Mouse (Mus musculus) urinary bladder, adult 18-20 months (tissue): ENCODE results near the gene Kcna6.

Experiments
- DNase-seq, 2 experiments: peaks; one replicate each; pipeline ENCODE4 v3.0.0; 2022; ENCODE audit warnings: low spot score in 2 of 2, mixed read lengths in 2 of 2

Gene Kcna6

DNA sequence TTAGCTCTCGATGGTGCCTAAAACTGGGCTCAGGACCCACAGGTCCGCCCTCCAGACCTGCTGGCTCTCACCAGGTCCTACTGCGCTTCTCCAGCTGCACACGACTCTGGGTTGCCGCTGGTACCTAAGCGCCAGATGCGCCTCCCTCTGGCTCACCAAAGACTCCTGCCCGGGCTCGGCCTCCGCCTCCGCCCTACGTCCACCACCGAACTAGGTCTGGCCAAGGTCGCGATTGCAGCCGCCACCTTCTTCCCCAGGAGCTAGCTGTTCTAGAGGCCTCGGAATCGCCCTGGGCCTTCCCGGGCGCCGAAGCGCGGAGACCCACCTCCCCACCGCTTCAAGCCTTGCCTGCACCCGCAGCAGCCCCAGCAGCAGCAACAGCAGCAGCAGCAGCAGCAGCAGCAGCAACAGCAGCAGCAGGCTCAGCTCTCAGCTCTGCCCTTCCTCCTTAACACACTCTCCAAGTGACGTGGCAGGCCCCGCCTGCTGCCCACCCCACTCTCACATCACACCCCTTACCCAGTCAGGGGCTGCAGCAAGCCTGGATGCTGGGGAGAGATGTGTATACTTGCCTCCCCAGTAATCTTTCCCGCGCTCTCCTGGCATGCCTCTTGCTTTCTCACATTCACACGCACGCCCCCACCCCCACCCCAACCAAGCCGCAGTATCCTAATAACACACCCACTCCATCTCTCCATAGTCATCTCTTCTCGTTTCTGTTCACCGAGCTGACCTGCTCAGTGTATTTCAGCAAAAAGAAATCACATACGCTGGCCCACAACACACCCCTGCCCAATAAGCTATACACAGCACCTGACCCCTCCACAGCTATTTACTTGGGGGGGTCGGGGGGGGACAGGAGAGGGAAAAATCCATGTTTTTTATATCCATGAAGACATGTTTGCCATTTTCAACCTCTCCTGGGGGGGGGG, at the start of gene Kcna6:
Kcna6 (minus strand) TSS at position 464 of the 932 bp plus-strand sequence.
- DNase-seq, result no peak

DNA sequence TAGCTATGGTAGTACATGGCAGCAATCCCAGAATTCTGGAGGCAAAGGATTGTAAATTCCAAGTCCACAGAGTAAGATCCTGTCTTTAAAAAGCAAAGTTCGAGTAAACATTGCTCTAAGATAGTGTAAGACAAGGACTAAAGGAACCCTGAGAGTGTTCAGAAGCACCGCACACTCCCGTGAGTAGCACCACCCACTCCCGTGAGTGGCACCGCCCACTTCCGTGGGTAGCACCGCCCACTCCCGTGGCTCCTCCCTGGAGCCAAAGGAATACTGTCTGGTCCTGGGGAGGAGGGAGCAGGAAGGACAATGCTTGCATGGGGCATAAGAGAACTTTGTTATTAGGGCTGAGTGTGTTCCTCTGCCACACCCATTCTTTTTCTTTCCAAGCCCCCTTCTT, 48.4 kb upstream of the Kcna6 start:
- DNase-seq, result no peak

DNA sequence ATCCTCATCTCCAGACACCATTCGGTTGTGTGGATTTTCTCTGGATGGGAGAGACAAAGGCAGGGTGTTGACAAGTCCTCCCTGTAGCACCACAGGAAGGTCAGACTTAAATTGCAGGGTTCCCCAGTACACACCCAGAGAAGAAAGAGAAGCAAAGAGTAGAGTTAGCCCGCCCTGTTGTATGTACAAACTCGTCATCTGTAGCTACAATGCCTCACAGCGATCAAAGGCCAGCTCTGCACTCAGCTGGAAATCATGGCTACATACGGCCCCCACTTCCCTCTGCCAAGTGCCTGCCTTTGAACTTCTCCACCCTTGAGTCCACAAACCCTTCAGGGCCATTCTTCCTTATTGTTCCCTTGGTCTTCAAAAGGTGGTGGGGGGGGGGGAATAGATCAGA, 43.7 kb upstream of the Kcna6 start:
- DNase-seq, result no peak

DNA sequence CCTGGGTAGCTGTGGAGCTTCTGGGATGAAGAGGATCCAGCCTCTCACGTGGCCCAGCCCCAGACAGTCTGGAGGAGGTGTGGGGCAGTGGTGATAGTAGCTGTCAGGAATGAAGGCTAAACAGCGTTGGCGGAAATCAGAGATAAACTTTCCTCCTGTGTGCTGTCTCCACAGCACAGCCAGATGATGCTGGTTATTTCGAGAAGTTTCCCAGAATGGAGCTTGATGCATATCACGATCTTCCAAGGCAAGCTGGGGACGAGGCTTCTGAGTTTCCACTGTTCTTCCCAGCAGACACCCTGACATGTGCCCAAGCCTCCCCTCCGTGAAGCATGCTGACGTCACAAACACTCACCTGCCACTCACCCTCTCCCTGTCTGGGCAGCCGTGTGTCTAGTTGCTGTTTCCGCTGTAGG, 43.2 kb upstream of the Kcna6 start:
- DNase-seq, result no peak

DNA sequence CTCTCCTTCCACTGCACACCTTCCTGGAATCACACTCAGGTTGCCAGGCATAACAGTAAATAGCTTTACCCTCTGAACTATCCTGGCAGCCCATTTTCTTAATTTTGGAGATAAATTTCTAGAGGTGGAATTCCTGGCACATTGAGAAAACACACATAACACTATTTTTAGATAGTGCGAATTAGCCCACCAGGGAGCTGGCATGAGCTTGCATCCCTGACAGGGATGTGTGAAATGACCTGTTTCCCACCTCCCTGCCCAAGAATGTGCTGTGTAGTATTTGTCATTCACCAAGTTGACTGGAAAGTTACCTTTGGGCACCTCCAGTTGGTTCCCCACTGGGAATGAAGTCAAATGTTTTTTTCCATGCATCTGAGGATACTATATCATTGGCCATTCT, 42.6 kb upstream of the Kcna6 start:
- no peak for DNase-seq

DNA sequence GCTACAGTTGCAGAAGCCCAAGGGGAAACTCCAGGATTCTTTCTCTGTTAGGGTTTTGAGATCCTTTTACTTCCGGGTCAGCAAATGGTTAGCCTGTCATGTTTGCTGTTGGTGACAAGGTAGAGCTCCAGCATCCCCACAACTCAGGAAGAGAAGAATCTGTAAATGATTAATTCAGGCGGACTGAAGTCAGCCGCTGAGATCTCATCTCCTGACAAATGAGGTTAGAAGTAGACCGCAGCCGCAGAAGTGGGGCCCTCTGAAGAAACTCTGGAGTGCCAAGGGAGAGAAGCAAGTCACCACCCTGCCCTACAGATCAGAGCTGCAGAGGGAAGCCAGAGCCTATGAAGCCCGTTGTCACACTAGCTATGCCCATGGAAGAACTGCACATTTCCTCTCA, 37.4 kb upstream of the Kcna6 start:
- DNase-seq, result no peak

DNA sequence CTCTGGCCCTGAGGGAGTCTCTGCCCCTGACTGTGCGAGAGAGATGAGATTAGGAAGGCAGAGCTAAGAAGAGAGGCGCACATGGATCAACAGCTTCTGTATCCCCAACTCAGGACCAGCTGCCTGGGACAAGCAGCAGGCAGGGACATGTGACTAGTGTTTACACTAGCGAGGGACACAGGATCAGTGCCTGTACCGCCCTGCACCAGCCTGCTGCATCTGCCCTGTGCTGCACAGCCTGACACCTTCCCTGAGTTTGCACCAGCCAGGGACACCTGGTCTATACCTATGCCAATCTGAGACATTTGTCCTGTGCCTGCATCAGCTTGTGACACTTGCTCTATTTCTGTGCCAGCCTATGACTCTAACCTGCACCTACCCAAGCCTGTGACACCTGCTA, 33.4 kb upstream of the Kcna6 start:
- DNase-seq, result no peak

DNA sequence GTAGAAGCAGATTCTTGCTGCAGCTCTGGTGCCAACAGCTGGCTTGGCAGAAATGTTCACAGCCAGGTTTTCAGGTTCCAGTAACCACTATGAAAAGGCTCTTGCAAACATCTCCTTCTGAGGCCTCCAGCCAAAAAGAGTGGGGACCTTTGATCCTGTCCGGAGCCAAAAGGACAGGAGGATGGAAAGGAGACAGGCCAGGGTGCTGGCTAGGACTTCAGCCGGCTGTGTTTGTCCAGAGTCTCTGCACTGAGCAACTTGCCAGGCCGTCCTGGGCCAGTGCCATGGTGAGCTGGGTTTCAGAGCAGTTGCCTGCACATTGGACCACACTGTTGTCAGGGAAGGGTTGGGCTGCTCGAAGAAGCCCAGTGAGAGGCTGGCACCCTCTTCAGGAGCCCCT, 31.9 kb upstream of the Kcna6 start:
- DNase-seq, result no peak

DNA sequence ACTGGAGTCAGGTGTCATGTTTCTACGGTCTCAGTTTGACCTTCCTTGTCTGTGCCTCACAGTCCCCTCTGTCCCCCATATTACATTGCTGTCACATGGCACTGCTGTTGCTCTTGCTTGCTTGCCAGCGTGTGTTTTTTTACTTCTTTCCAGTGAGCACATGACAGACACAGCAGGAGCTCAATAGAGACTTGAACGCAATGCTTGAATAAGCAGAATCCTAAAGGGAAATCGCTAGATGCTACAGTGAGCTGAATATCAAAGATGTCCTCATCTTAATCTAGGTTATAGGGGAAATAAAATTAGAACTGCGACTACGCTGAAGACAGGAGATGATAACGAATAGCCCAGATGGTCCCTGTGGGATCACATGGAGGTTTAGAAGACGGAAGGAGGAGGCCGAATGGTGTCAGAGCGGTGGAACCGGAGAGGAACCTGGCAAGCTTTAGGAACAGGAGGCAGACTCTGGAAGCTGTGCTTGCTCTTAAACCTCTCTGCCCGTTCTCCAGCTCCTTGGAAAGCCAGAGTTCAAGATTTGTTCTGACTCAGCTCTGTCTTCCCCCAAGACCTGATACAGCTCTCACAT, 29.8 kb upstream of the Kcna6 start:
- no peak for DNase-seq

DNA sequence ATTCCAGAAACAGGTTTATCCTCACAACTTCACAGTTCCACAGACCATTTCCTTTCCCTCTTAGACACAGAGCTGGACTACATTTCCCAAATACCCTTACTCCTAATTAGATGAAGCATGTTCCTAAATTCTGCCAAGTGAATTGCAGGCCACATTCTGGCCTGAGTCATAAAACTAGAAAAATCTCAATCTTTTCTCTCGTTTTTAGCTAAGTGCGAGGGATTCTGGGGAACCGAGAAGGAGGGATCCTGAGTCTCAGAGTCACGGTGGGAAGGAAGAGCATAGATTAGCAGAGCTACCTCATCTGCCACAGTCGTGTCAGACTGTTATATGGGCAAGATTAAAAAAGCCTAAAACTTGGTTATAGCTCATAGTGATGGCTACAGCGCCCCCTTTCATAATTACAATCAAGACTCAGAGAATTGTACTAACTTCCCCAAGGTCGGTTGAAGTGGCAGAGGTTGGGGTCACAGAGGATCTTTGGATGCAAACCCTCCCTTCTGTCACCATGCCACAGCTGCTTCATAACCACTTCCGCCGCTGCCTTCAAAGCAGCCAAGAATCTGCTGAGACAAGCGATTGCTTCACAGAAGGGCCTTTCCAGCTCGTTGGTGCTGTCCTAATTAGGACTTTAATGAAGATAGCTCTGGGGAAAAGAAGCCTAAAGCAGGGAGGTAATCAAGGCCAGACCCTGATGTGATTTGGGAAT, 28.6 kb upstream of the Kcna6 start:
- no peak for DNase-seq

DNA sequence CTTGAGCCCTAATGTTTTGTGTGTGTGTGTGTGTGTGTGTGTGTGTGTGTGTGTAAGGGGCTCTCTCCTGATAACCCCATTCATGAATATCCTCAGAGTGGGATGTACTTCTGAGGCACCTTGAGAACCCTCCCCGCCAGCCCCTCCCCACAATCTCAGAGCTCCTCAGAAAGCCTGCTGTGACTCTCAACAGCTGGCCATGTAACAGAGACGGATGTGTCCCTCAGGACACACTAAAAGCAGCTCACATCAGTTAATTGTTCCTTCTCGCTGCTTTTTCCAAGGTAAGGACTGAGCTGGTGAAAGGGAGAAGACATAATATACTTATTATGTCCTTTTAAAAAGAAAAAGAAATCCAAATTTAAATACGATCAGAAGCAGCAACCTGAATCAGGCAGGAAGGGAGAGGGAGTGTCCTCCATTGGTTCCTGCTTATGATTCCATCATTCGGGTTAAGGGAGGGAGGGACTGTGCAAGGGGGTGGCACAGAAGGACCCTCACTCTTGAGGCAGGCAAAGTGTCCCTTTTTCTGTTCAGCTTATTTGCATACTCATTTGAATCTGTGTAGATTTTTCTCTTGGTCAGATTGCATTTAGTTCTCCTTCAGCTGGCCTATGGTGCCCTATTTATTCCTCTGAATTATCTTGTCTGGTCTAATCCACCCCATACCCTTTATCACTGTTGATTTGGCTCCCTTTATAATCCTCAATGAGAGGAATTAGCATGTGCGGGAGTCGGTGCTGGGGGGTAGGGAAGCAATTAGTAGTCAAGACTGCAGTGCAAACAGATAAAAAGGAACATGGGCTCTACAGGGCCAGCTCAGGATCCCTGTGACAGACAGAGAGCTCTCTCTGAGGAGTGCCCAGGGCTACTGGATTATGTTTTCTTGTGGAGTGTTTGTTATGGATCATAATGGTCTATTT, 27.4 kb upstream of the Kcna6 start:
- no peak for DNase-seq

DNA sequence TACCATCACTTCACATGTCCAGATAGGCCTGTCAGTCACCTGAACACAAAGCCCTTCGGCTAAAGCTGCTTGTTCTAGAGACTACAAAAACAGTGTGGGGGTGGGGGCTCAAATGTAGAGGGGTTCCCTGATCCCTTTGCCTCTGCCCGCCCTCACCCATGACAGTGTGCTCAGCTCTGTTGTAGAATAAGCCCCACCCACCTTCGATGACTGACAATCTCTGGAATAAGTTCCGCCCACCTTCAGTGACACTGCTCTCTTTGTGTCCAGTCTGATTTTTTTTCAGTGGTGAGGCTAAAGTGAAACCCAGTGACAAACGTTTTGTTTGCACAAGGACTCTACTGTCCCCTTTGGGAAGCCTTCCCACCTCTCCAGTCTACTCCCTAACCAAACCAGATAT, 26.1 kb upstream of the Kcna6 start:
- DNase-seq, result no peak

DNA sequence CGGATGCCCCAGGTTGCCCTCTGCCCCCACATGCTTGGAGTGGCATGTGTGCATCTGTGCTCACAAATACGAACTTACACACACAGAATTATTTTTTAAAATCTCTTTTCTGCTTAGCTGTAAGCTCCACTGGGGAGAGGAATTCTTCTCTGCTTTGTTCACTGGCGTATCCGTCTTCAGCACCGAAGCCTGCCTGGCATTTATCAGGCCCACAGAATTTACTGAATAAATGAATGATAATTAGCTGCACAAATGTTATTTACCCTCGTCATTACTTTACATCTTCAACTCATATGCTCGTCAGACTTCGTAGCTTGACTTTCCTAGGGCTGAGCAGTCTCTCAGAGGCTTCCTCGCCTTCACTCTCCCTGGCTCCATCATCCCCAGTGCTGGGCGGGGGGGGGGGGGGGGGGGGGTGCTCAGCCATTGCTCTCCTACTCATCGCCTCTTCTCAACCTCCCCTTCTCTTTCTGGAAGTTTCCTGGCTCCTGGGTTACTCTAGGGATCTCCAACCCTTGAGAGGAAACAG, 24.2 kb upstream of the Kcna6 start:
- no peak for DNase-seq

DNA sequence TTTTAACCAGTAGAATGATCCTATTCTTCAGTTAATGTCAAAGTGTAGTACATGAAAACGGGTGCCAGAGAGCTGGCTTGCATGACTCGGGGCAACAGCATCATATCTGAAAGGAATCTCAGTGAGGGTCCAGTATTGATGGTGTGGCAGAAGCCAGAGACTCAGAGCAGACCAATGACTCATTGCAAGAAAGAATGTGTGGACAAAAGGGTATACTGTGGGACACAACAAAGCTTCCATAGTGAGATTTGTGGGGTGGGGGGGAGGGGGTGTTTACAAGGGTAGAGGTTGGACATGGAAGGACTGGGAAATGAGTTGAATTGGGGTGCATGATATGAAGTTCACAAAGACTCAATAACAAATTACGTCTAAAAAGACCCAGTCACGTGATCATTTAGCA, 20.9 kb upstream of the Kcna6 start:
- DNase-seq, result no peak

DNA sequence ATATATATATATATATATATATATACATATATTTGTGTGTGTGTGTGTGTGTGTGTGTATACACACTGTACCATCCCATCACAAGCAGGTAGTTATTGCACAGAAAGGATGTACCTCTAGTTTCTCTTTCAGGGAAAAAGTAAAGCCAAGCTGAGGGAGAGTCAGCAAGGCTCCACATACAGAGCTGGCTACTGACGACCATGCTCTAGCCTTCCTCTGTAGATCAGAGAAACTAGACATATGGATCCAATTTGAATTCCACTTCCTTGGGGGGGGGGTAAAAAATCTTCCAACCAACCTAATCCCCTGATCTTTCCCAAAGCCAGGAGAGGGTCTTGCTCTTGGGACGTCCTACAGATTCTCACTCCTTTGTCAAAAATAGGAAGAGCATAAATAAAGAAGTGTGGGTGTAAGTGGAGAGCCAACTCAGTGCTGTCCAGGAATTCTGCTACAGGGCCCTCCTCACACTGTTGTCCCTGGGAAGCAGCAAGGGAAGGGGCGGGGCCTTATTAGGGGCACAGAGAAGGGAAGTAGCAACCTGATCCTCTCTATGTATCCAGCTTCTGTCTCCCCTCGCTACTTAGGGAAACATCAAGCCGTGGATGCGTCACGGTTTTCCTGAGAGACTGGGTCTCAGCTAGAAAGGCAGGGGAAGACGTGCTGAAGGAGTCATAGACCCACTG, 15.4 kb upstream of the Kcna6 start:
- DNase-seq, result no peak

DNA sequence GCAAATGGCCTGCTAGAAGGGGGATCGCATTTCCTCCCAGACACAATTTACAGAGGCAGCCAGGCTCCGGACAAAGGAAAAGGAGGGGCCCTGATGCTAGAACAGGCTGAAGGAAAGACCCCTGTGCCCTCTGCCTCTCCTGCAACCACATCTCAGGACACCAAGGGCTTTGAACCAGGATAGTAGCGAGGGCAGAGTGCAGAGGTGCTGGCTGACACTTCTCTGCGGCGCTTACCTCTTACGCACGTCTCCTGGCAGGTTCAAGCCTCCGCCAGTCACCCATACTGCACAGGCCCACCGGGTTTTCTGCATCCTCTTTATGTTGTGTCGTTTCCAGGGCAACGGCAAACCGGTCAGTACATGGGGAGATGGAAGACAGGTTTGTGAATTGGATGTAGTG, 12.0 kb upstream of the Kcna6 start:
- no peak for DNase-seq

DNA sequence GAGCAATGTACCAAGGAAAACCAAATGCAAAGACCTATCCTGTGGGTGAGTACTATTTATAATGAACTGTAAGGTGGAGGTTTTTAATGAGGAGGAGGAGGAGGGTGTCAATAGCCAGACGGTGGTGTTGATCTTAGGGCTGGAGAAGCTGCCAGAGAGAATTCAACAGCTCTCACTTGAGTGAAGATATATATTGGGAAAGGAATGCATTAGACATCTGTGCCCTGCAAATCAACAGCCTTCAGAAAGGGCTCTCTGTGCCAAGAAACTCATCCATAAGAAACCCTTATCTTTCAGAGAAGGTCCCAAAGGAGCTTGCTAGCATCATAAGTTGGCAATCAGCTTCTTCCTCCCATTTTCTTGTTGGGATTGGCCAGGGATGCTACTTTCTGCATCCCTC, 5.4 kb upstream of the Kcna6 start:
- DNase-seq, result no peak

DNA sequence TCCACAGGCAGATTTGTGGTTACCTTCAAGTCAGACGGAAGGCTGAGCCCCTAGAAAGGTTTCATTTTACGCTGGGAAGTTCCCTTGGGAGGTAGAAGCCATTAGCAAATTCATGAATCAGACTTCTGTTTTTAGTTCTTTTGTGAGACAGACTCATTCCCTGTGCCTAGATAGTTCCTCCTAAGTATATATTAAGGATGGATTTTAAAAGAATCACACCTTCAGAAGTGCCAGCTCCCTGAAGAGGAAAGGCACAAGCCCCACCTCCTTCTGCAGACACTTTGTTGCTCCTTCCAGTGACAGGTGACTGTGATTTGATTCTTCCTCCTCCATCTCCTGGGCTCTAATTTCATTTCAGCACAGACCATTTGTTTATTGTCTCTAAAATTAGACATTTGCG, 2.1 kb upstream of the Kcna6 start:
- no peak for DNase-seq

DNA sequence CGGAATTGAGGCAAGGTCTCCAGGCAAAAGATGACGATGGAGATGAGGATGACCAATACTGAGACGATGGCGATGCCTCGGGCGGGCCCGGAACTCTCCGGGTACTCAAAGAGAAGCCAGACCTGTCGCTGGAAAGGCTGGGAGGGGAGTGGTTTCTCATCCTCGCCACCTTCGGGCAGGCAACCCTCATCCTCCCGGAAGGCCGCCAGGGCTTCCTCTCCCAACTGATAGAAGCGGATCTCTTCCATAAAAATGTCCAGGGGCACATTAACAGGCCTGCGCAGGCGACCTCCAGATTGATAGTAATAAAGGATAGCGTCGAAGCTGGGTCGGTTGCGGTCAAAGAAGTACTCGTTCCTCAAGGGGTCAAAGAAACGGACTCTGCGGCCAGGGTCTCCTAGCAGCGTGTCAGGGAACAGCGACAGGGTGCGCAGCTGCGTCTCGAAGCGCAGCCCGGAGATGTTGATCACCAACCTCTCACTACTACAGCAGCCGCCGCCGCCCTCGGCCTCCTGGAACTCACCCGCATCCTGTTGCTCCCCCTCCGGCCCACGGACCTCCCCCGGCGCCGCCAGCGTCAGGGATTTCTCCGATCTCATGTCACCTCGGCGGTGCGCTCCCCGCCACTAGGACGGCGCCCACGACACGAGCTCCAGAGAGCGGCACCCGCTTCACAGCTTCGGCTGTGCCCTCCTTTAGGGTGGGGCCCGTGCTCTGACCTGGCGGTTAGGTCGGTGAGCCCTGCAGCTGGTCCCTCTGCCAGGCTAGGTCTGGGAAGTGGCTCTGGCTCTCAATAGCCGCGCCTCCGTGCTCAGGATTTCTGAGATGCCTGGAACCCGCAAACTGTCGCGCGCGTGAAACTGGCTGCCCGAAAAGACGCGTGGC, 906 bp downstream of the Kcna6 start:
- no peak for DNase-seq

DNA sequence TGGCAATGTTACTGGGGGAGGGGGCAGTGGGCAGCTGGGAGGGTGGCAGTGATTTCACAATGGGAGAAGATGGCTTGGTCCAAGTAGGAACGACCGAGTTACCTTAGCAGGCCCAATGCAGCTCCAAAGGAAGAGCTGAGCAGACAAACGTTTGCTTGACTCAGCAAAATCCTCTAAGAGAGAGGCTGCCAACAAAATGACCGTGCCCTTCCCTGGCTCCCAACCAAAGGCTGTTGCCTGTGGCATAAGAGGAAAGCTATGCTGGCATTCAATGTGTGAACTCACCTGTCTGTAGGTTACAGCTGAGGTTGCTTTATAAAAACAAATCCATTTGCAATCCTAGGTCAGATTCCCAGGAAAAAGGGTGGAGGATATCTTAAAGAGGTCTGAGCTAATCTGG, 3.5 kb downstream of the Kcna6 start:
- no peak for DNase-seq
